Mouse (Mus musculus) mouse trophoblast stem cell (cell line): ENCODE data around the gene Gm8922.
"Not testable (repeated sequence)": the region's sequence is repeated elsewhere in the genome, so short reads cannot be mapped to it uniquely, and the experiment has no call there.

Experiments
- in situ Hi-C, 2 experiments: fragments of 300-500 bp; cut with MseI, MboI; formaldehyde crosslinking; loops; 2 replicates in 1 of 2; 3 replicates in 1 of 2; pipeline ENCODE4 v1.15.1; 2025

Gene Gm8922

DNA sequence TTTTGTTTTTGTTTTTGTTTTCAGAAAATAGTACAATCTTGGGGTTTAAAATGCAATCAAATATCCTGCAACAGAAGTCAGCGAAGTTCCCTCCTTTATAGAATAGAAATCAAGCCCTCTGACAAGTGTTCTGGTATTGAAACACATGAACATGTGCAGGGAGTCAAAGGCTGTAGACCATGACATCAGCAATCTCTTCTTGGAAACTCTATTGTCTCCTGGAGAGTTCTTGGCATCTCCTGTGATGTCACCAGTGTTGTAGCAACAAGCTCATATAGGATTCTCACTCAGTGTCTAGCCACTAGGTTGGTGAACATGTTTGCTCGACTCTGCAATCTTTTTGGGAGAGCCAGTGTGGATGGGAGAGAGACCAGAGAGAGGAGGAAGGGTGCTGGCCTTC is at the start of gene Gm8922:
Gene Gm8922 (plus strand): TSS at position 301 of the 400 bp plus-strand sequence.
- in situ Hi-C loops: not testable (repeated sequence)
